Mouse (Mus musculus) embryonic fibroblast, embryonic 13.5 days (primary cell): ENCODE results near the gene Rgs9bp.

Experiments used
- CTCF ChIP-seq: IDR thresholded peaks from 2 replicates; pipeline ENCODE4 v1.5.1; 2011; ENCODE audit warnings: mild to moderate bottlenecking, control low read depth, low read length, moderate library complexity, borderline replicate concordance; ENCODE audit not compliant: insufficient read depth
- POLR2A ChIP-seq: IDR thresholded peaks from 2 replicates; pipeline ENCODE4 v1.6.1; 2011; ENCODE audit warnings: low read depth, mild to moderate bottlenecking, control low read depth, low read length, moderate library complexity

GRCm38 (mm10) chr7:35557577-35557976 is 27.8 kb downstream of the Rgs9bp start:
- no peak for TF ChIP-seq CTCF
- TF ChIP-seq POLR2A: no peak
